Mouse (Mus musculus) forebrain, postnatal 0 days (tissue): ENCODE measurements around the gene Wdr34. TPM values are rescaled to one million over a fixed set of nuclear protein-coding genes. Genes with fewer than 3 reads are reported as not detected.
"Not testable (repeated sequence)": the region's sequence is repeated elsewhere in the genome, so short reads cannot be mapped to it uniquely, and the experiment has no call there.

Experiments
- ATAC-seq: fragments of 200-750 bp; cut with Nextera tagmentation; 2 replicates; pipeline ENCODE4 v1.8.0; 2017; ENCODE audit warnings: mild to moderate bottlenecking, moderate library complexity
- DNase-seq: peaks from one replicate; pipeline ENCODE4 v3.0.0-alpha.2; 2015
- H3K27ac ChIP-seq: fragments of 300-500 bp; sonication (generic); 2 replicates; pipeline ENCODE4 v1.5.1; 2014; ENCODE audit warnings: low read depth, mild to moderate bottlenecking, antibody characterized with exemption, low read length, moderate library complexity, mixed read lengths
- H3K27me3 ChIP-seq: fragments of 300-500 bp; sonication (generic); 2 replicates; pipeline ENCODE4 v1.6.1; 2014; ENCODE audit warnings: mild to moderate bottlenecking, low read length, mixed read lengths; ENCODE audit not compliant: insufficient read depth
- H3K36me3 ChIP-seq: fragments of 300-500 bp; sonication (generic); 2 replicates; pipeline ENCODE4 v1.6.1; 2014; ENCODE audit warnings: mild to moderate bottlenecking, moderate library complexity; ENCODE audit not compliant: insufficient read depth
- H3K4me1 ChIP-seq: fragments of 300-500 bp; sonication (generic); 2 replicates; pipeline ENCODE4 v1.6.1; 2014; ENCODE audit warnings: antibody characterized with exemption; ENCODE audit not compliant: insufficient read depth
- H3K4me2 ChIP-seq: fragments of 300-500 bp; sonication (generic); 2 replicates; pipeline ENCODE4 v1.6.1; 2014; ENCODE audit warnings: low read depth, mild to moderate bottlenecking, moderate library complexity
- H3K4me3 ChIP-seq: fragments of 300-500 bp; sonication (generic); 2 replicates; pipeline ENCODE4 v1.5.1; 2014; ENCODE audit warnings: low read depth, low read length, mixed read lengths
- H3K9ac ChIP-seq: fragments of 300-500 bp; sonication (generic); 2 replicates; pipeline ENCODE4 v1.6.1; 2014; ENCODE audit warnings: mild to moderate bottlenecking
- H3K9me3 ChIP-seq: fragments of 300-500 bp; sonication (generic); 2 replicates; pipeline ENCODE4 v1.6.1; 2016; ENCODE audit warnings: low read length
- CTCF ChIP-seq: sonication (generic); IDR thresholded peaks from 2 replicates; pipeline ENCODE4 v1.5.1; 2016; ENCODE audit warnings: antibody characterized with exemption, control low read depth, low read depth
- WGBS: fragments of 180-500 bp; shearing (Covaris S2); extraction: QIAGEN DNeasy Blood & Tissue Kit; methylation state at CpG from one replicate; pipeline ENCODE4 v1.1.7; 2014; 5-methylcytosine and 5-hydroxymethylcytosine counted together
- polyA plus RNA-seq: library from polyadenylated mRNA; unstranded; fragments of >200 nt; fragmentation: Nextera tagmentation; extraction: Ambion mirVana; gene quantifications from 2 replicates; pipeline ENCODE4 v1.2.1, GENCODE M21; 2015
- total RNA-seq: library from RNA; depleted of rRNA; stranded (reverse); fragments of >200 nt; gene quantifications from 2 replicates; pipeline ENCODE4 v1.2.3, GENCODE M21; 2014

The Wdr34 gene
- total and polyA plus RNA-seq, 2 experiments from 2014 or later = 83.6 to 103 TPM

- ATAC-seq = no peak
- Histone ChIP-seq H3K4me1 (peaks cover 8% of the 10 kb centered on the region; the same call in 1 of the 2 replicates), H3K27me3 (no peaks in the 10 kb centered on the region), H3K9ac (no peak overlapping the region), H3K27ac (no peak overlapping the region), H3K36me3 (no peaks in the 10 kb centered on the region), H3K4me3 (no peak overlapping the region), H3K4me2 (no peak overlapping the region), H3K9me3 (no peaks in the 10 kb centered on the region)
- DNase-seq = no peak
- TF ChIP-seq CTCF = no peak
- WGBS = 29% methylated on average over 5 of the region's 5 CpGs
These were observed 9.7 kb upstream of the Wdr34 start for GRCm38 (mm10) chr2:30058418-30058817.

GRCm38 (mm10) chr2:30057223-30057904, 8.7 kb upstream of the Wdr34 start, which contains the start of gene Set:
Gene Set, plus strand, starts transcription at chr2:30057378.
- WGBS = 53% methylated on average over 12 of the region's 12 CpGs
- Histone ChIP-seq H3K27ac (no peak within 1 kb of the TSS), H3K36me3 (no peaks in the 10 kb centered on the region), H3K4me3 (no peak within 1 kb of the TSS), H3K4me2 (no peak within 1 kb of the TSS), H3K9me3 (no peaks in the 10 kb centered on the region), H3K4me1 (0 out of 2 replicates have a peak, but pooled peaks cover 4% of the 10 kb centered on the region), H3K9ac (no peak within 1 kb of the TSS), H3K27me3 (no peaks in the 10 kb centered on the region)
- no peak for TF ChIP-seq CTCF
- DNase-seq (no peak), ATAC-seq (no peak)

GRCm38 (mm10) chr2:30056736-30057135, 8.1 kb upstream of the Wdr34 start:
- Histone ChIP-seq H3K9me3 (no peaks in the 10 kb centered on the region), H3K4me2 (no peak overlapping the region), H3K27me3 (no peaks in the 10 kb centered on the region), H3K27ac (no peak overlapping the region), H3K4me3 (no peak overlapping the region), H3K4me1 (0 out of 2 replicates have a peak, but pooled peaks cover 4% of the 10 kb centered on the region), H3K9ac (no peak overlapping the region), H3K36me3 (no peaks in the 10 kb centered on the region)
- ATAC-seq (no peak), DNase-seq (no peak)
- 88% methylated on average over 3 of the region's 3 CpGs for WGBS
- TF ChIP-seq CTCF = no peak

- H3K4me2 ChIP-seq, H3K27ac ChIP-seq, H3K9ac ChIP-seq, H3K4me3 ChIP-seq, H3K27me3 ChIP-seq, ATAC-seq, H3K36me3 ChIP-seq, H3K4me1 ChIP-seq, DNase-seq, H3K9me3 ChIP-seq: not testable (repeated sequence)
- TF ChIP-seq CTCF = 0 out of 2 replicates have a peak, but pooled peaks have one; percentile 10
- 94% methylated on average over 3 of the region's 3 CpGs for WGBS
These were observed 6.6 kb upstream of the Wdr34 start for GRCm38 (mm10) chr2:30055310-30055709.

GRCm38 (mm10) chr2:30051992-30052761, 3.5 kb upstream of the Wdr34 start:
- Histone ChIP-seq H3K27me3 (no peaks in the 10 kb centered on the region), H3K4me1 (0 out of 2 replicates have a peak, but pooled peaks cover 4% of the 10 kb centered on the region), H3K36me3 (no peaks in the 10 kb centered on the region), H3K4me2 (no peak overlapping the region), H3K9me3 (no peaks in the 10 kb centered on the region), H3K9ac (no peak overlapping the region), H3K4me3 (no peak overlapping the region), H3K27ac (no peak overlapping the region)
- ATAC-seq = no peak
- DNase-seq = no peak
- TF ChIP-seq CTCF = peak; percentile 55
- WGBS = 40% methylated on average over 6 of the region's 6 CpGs

GRCm38 (mm10) chr2:30049831-30050230, 1.1 kb upstream of the Wdr34 start:
- H3K9ac ChIP-seq = no peak overlapping the region
- no peaks in the 10 kb centered on the region for H3K36me3 ChIP-seq
- H3K27me3 ChIP-seq = no peaks in the 10 kb centered on the region
- TF ChIP-seq CTCF = no peak
- WGBS = 92% methylated on average over 3 of the region's 3 CpGs
- ATAC-seq = no peak
- DNase-seq = no peak
- no peaks in the 10 kb centered on the region for H3K9me3 ChIP-seq
- H3K4me2 ChIP-seq = no peak overlapping the region
- H3K4me3 ChIP-seq = no peak overlapping the region
- no peak overlapping the region for H3K27ac ChIP-seq
- 0 out of 2 replicates have a peak, but pooled peaks cover 4% of the 10 kb centered on the region for H3K4me1 ChIP-seq

GRCm38 (mm10) chr2:30048101-30048501, 580 bp downstream of the Wdr34 start:
- Histone ChIP-seq H3K36me3 (no peaks in the 10 kb centered on the region), H3K4me3 (peak overlapping the region; percentile 72), H3K4me1 (0 out of 2 replicates have a peak, but pooled peaks cover 4% of the 10 kb centered on the region), H3K27me3 (no peaks in the 10 kb centered on the region), H3K27ac (peak overlapping the region; percentile 95), H3K4me2 (peak overlapping the region; percentile 63), H3K9me3 (no peaks in the 10 kb centered on the region), H3K9ac (peak overlapping the region; percentile 75)
- DNase-seq (no peak), ATAC-seq (no peak)
- 43% methylated on average over 11 of the region's 11 CpGs for WGBS
- no peak for TF ChIP-seq CTCF
